Mouse (Mus musculus) brain, adult 2 months (tissue): Measurements from ENCODE around the gene Nup210.
A peak's percentile ranks its signal among the peaks of the same experiment; 100 is the strongest.

Experiments
- DNase-seq: peaks from one replicate; pipeline ENCODE4 v3.0.0; 2011; ENCODE audit warnings: low read depth, low spot score

Gene Nup210

DNA sequence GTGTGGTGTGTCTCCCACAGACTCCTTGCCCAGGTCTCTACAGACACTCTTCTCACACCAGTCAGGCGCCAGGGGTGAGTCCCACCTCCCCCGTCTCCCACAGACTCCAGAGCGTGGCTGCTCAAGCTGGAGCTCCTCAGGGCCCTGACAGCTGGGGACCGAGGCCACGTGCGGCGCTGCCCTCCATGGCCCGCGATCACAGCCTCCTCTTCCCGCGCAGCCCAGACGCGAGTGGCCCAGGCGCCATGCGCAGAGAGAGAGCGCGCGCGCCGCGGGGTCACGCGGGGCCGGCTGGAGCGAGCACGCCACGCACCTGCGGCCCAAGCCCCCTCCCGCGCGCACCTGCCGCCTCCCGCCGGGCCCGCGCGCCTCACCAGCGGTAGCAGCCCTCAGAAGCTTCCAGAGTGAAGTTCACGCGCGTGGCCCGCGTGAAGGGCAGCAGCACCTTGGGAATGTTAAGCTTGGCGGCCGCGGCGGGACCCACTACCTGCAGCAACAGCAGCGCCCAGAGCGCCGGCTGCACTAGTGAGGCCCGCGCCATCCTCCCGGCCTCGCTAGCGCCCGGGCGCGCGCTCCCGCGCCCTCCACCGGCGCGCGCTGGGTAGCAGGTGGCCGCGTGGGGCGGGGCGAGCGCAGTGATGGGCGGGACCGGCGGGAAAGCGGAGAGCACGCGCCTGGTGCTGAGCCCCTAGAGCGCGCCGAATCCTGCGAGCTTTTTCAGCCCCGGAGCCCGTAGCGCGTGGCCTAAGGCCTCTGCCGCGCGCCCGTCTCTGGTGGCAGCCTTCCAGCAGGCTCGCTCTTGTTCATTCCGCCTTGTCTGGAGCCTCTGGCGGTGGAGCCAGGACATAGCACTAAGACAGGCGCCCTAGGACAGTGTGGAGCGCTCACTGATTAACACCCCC lies at the start of gene Nup210:
Nup210 (minus strand) TSS at position 586 of the 902 bp plus-strand sequence.
- peak; percentile 100 for DNase-seq

DNA sequence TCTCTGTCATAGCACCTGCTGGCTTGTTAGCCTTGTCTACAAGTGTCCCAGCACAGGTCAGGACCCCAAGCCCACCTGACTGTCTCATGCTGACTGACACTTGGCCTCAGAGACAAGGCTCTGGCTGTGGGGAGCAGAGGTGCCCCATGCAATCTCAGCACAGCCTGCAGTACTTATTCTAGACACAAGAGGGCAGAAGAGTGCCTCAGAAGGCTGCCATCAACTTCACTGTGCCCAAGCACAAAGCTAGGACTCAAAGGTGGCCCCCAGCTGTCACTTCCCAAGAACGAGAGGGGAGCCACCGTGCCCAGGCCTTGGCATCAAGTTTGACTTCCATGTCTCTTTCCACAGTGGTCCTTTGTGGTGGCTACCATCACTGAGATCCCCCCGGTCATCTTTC lies 48.6 kb upstream of the Nup210 start:
- peak; percentile 85 for DNase-seq

DNA sequence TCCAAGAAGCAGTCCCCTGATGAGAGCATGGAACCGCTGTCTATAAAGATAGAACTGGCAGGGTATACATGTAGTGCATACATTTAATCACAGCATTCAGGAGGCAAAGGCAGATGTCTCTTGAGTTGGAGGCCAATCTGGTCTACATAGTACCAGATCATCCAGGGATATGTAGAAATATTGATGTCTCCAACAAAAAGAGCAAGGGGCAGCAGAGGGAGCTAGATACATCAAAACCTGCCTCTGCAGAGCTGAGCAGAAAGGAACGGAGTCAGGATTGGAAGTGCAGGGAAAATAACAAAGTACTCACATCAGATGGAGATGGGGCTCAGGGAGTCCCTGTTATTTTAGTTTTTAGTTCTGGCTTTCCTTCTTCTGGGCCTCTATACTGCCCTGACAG lies 48.0 kb upstream of the Nup210 start:
- DNase-seq, result peak; percentile 58

DNA sequence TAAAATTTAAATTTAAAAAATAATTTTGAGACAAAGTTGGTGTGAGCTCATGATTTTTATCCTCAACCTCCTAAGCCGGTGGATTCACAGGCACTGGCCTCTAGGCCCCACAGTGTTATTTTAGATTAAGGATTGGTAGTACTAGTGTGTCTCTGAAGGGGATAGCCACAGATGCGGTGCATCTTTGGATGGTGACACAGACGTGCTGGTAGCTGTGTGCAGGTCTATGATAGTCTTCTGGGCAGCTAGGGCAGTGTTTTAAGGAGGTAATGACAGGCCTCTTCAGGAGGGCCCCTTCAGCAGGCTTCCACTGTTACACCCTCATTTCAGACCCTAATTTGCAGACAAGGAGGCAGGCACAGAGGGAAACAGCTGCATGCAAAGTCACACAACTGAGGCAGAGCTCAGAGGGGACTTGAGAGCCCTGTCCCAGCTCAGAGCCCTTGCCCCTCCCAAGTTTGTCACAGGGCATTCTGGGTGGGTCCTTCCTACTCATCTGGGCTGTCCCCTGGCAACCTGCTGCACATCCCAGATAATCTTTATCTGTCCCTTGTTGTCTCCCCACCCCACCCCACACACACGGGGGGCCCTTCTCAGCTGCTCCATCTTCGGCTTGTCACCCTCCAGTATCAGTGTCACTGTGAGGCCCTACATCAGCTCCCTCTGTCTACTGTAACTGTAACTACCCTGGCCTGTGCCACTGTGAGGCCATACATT lies 46.7 kb upstream of the Nup210 start:
- DNase-seq, result no peak

DNA sequence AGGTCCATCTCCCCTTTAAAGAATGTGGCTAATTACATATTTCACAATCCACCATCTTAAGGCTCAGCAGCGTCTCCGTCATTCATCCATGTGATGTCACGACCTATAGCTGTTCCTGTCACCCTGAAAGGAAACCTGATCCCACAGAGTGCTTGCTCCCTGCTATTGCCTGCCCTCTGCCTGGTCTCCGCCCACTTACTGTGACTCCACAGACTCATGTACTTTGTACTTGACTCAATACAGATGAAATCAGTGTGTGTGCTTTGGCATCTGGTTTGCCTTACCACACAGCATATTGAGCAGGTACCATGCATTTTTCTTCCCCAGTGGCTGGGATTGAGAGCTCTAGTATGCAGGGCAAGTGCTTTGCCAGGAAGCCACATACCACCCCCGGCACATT lies 45.7 kb upstream of the Nup210 start:
- DNase-seq, result no peak

DNA sequence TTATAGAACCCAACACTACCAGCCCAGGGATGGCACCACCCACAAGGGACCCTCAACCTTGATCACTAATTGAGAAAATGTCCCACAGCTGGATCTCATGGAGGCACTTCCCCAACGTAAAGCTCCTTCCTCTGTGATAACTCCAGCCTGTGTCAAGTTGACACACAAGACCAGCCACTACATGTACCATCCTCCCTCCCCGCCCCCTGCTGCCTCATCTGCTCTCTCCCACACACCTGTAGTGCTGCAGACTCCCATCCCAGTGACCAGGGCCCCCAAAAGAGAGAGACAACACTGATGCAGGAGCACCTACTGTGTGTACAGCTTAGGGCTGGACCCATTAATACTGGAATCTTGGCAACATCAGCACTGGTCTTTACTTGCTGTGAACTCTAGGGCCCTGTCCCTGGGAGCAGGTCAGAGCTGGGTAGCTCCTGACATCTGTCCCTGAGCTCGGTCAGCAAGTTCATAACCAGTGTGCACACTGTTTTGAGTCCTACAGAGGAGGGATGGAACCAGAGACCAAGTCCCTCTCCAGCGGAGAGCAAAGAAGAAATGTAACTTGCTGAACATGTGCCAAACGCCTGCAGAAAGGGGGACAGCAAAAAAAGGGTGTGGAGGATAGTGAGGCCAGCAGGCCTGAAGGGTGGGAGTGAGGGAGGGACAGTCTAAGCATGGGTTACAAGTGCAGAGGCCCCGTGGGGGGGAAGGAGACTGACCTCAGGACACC lies 45.0 kb upstream of the Nup210 start:
- DNase-seq, result no peak

DNA sequence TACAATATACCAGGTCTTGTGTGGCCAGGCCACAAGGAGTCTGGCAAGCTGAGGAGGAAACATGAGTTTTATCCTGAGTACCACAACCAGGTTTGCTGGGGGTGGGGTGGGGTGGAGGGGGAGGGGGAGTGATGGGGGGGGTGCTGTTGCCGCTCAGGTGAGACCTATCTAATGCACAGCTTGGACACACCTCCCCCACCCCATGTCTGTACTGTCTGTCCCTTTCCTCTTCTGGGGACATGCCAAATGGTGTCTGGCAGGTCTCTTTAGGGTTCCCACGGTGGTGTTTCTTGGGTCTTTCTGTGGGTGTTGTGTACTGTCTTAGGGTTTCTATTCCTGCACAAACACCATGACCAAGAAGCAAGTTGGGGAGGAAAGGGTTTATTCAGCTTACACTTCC lies 44.3 kb upstream of the Nup210 start:
- DNase-seq, result no peak

DNA sequence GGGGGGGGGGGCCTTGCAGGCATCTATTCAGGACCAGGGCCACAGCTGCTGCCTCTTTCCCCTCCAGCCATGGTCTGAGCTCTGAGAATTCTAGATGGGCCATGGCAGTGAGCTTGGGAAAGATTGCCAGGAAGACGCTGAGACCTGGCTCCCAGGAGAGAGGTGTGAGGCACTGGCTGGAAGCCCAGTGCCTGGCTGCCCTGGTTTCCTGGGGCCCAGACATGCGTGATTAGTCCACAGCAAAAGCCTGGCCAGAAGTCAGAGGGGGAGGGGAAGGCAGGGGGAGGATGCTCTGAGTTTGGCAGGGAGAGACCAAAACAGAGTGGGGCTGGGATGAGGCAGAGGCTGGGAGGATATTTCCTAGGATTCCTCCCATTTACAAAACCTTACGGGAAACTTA lies 43.8 kb upstream of the Nup210 start:
- peak; percentile 97 for DNase-seq

DNA sequence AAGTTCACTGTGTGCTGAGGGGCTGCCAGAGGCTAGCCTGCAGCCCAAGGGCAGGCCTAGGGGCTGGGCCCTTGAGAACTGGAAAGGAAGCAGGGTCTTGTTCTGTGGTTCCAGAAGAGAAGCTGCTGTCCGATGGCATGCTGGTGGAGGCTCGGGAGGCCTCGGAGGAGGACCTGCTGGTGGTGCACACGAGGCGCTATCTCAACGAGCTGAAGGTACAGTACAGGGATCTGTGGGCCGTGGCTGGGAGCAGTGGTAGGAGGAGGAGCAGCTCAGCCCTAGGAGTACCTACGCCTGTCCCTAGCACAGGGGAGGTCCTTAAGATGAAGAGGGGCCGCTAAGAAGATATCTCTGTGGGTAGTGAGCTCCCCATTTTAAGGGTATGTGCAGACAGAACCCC lies 42.4 kb upstream of the Nup210 start:
- DNase-seq, result peak; percentile 37

DNA sequence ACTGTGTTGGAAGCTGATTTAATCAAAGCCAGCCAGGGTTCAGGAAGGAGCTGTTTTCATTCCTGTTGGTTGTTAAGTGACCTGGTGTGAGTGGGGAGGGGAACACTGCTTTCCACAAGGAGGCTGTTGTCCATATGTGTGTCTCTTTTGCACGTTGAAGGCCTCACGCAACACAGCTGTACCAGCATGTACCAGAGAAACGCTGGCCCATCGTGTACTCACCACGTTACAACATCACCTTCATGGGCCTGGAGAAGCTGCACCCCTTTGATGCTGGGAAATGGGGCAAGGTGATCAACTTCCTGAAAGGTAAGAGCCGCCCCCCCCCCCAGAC lies 40.6 kb upstream of the Nup210 start:
- DNase-seq, result no peak

DNA sequence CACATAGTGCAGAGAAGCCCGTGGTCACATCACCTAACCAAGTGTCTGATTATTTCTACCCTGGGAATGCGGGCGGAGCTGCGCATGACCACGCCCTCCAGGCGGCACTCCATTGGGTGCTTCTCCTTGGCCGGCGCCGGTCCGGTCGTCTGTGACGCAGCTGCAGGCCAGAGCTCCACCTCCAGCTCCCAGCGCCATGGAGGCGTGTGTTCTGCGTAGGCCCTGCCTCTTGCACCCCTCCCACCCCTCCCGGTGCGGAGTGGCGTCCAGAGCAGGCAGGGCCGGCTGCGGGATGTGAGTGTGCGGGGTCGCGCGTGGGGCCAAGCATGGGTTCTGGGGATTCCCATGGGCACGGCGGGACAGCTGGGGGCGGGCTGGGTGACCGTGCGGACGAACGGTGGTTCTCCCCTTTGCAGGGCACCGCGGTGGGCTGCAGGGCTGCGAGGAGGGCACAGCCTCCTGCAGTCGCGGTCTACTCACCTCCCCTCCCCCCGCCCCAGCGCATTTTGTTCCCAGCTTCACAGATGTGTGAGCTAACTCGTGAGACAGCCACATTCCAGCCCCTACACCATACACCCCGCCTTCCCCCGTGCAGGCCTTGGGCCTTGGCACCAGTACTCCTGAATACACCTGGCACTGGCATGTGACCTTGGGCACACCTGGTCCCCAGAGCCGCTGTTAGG lies 40.1 kb upstream of the Nup210 start, which contains the start of gene Hdac11:
Hdac11 (plus strand) TSS at position 112 of the 683 bp plus-strand sequence.
- DNase-seq, result peak; percentile 99

DNA sequence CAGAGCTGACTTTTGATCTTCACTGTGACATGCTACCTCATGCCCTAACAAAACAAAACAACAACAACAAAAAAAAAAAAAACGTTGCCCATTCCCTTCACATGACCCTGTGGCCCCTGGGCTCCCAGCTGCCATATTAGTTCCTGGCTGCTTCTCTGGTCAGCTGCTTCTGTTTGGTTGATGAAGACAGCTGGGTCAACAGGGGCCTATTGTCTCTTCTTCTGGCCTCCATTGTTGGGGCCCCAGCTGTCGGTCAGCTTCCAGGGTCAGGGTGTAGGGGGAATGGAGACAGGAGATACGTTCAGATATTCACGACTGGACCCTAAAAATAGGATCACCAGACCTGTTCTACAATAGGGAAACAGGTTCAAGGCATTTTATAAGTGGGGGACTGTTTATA lies 39.4 kb upstream of the Nup210 start:
- peak; percentile 85 for DNase-seq

DNA sequence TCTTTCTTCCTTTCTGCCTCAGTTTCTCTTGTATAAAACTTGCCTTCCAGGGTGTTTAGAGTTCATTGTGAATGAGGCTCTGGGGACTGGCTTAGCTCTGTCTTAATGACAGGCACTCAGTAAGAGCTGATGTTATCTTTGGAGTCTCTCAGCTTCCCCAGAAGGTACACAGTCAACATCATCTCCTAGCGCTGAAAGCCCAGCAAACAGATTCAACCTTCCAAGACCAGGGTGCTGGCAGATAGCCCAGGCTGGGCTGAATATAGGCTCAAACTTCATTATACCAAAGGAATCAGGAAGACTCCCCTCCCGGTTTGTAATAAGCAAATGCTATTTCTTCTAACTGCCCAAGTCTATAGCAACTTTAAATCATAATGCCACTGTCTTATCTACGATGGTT lies 38.7 kb upstream of the Nup210 start:
- DNase-seq, result peak; percentile 27

DNA sequence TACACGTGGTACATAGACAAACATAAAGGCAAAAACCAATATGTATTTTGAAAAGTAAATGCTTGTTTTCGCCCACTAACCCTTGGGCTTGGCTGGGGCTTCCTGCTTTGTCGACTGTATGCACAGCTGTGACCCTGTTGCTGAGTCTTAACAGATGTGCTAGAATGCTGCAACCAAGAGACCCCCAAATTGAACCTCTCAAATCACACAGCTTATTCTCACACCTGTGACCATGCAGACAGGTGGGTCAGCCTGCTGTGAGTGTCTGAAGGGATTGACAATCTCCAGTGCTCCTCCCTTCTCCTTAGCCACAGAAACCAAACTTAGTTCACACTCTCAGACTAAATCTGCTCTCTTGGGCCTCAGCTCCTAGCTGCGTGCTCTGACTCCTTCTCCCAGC lies 38.1 kb upstream of the Nup210 start:
- no peak for DNase-seq

DNA sequence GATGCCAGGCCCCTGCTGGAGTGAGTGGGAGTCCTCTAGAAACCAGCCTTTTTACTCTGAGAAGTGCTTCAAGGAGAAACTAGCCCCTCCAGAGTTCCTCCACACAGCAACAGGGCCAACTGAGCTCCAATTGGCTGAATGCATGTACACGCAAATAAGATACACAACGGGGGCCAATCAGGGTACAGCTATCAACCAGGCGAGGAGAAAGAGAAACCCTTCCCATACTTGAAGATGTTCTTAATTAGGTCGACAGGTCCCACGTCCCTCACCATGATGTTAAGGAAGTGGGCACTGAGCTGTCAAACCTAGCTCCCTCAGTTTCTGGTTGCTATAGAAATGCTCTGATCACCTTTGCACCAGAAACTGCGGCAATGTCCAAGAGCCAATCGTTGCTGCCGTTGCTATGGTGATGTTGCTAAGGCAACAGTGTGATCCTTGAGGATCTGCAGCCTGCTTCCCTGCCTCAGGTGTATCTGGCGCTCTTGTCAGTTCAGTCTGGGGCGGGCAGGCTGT lies 37.0 kb upstream of the Nup210 start:
- peak; percentile 96 for DNase-seq

DNA sequence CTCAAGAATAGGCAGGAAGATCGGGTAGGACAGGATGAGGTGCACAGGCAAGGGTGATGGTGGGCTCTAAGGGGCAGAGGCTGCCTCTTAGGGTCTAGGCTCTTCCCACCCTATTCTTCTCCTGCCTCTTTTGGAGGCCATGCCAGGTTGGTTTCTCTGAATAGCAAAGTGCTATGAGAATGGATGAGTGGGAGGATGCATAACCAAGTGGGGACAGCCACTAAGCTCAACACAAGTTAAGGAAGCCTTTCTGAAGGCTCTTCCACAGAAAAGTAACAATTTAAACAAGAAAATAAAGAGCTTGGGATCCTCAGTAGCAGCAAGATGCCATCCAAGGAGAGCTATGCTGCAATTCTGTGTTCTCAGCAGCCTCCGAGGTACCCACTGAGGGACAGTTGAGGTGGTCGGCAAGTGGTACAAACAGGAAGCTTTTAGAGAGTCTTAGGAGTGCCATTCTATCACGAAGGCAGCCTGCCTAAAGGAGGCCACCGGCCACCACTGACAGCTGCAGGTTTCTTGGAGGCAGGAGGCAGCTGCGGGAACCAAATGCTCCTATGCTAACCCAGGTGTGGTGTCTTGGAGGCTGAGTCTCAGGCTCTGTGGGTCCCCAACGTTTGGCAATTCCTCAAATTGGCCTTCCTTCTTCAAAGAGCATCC lies 36.4 kb upstream of the Nup210 start:
- peak; percentile 52 for DNase-seq

DNA sequence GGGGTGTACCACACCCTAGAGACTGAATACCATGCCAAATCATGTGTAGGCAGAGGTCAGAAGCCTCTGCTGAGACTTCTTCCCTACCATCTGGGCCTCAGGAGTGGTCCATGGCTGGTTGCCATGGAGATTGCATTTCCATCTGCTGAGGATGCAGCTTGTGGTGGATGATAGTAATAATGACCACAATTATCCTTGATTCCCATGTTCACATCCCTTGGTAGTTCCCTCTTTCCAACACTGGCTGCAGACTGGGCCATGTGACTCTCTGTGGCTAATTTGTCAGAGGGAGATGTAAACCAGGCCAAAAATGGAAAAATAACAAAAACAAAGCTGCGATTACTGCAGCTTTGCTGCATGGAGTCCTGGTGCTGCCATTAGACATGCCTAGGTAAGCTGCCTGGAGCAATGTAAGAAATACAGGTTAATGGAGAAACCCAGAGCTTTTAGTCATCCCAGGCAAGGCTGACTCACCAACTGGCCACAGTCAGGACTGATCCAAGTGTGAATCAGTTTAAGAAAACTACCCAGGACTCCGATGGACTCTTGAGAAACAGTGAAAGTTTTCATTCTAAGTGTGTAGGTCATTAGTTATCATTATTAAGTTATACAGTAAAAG lies 30.6 kb upstream of the Nup210 start:
- peak; percentile 90 for DNase-seq

DNA sequence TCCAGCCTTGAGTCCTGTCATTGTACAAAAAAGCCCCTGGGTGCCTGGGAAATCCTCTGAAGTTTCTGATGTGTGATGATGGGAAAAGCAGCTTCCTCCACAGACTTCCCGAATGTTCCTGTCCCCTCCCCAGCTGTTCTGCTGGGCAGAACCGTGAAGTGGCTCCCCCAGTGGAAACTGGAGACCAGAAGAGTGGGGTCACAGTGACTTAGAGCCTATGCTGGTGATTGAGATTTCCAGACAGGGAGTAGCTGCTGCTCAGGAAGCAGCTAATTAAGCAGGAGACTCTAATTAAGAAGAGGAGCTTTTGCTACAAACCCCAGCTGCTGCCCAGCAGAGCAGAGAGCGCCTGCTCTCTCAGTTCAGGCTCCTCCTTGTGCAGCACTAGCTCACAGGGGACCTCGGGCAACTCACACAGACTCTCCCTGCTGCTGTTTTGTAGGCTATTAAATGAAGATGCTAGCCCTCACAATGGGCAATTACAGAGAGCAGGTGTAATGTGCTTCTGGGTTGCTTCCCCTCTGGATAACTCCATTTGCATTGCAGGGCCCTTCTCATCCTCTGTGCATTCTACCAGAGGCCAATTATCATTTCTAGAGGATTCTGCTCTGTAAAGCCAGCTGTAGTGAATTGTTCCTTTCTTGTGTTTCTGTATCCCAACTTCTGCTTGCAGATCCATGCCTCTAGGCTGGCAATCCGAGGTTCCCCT lies 30.0 kb upstream of the Nup210 start:
- peak; percentile 69 for DNase-seq

DNA sequence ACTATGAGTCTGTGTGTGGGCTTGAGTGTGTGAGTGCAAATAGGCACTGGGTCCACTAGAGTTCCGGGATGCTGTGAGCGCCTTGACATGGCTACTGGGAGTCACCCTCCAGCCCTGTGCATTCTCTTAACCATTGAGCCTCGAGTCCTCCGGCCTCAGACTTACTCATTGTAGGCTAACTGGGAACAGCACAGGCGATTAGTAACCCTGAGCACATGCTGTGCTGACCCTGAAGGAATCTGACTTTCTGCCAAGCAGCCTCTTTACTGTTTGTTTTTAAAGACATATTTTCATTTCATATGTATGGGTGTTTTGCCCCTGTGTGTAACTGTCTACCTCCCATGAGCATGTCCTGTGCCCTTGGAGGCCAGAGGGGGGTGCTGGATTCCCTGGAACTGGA lies 28.9 kb upstream of the Nup210 start:
- no peak for DNase-seq

DNA sequence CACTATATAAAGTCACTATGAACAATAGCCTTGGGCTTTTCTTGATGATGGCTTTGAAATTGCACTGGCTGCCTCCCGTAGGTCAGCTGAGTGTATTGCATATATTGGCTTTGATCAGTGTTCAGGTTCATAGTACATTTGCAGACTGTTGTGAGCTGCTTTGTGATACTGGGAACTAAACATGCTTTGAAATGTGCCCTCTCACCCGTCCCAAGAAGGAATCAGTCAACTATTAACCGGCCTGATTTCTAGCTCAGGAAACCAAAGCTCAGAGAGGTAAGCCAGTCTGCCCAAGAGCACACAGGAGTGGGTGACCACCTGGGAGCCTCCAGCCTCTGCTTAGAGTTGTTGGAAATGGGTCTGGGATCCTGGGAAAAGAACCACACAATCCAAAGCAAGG lies 28.4 kb upstream of the Nup210 start:
- no peak for DNase-seq
